Mouse (Mus musculus) c-Kit-positive CD71-positive TER-119-positive erythroid progenitor cells, embryonic 14.5 days (primary cell): Measurements from ENCODE around the gene Art3.
"Not testable (repeated sequence)": the region's sequence is repeated elsewhere in the genome, so short reads cannot be mapped to it uniquely, and the experiment has no call there.

Experiments
- DNase-seq: peaks from one replicate; pipeline ENCODE4 v3.0.0-alpha.2; 2013; ENCODE audit warnings: low spot score

Gene Art3

GRCm38 (mm10) chr5:92336743-92337142, 5.1 kb downstream of the Art3 start:
- DNase-seq: no peak

DNA sequence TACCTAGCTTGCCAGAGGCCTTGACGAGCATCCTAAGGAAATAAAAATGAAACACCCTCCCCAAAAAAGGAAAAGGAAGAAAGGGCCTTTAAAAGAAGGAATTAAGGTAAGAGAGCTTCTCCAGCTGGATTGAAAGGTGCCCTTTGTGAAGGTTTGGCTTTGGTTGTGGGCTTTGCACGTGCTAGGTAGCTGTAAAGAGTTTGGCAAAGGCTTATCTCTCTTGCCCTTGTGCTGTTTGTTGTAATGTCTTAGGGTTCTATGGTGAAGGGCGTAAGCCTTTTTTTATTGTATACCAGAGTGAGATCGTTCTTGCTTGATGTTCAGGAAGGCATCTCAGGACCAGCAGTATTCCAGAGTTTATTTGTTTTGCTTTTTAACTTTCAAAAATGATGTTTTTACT, 9.0 kb downstream of the Art3 start:
- no peak for DNase-seq

DNA sequence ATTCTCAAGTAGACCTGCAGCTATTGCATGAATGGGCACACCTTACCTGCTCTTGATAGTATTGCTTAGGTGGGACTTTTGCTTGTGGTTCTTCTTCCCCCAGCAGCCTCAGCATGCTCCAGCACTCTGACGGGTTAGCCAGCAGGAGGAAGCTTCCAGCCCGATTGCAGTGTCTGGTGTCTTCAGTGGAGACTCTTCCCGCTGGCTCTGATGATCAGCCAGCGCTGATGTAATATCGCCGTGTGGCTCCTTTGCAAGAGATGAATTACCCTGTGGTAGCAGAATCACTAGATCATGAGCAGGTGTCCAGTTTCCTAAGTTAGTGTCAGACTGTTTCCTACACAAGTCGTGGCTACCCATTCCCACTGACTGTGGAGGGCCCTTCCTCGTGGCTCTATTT, 13.4 kb downstream of the Art3 start:
- DNase-seq: no peak

- DNase-seq: peak; percentile 79
These were observed 17.3 kb downstream of the Art3 start, which contains the start of gene Cxcl10 for GRCm38 (mm10) chr5:92348794-92349413. Gene Cxcl10 (minus strand): TSS chr5:92348889.

GRCm38 (mm10) chr5:92349731-92350130, 18.1 kb downstream of the Art3 start:
- DNase-seq: no peak

DNA sequence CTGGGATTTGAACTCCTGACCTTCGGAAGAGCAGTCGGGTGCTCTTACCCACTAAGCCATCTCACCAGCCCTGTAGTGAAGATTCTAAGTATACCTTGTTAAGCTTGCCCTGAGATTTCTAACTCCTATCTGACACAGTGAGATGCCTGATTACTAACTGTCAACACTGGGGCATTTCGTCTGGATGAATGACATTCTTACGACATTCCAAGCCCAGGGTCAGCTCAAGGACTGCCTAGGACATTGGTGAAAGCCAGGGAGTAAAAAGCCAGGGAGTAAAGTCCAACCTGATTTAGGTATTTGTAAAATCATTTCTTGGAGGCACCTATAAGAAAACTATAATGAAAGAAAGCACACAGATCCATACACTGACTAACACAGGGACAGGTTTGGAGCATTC, 21.1 kb downstream of the Art3 start:
- not testable (repeated sequence) for DNase-seq

DNA sequence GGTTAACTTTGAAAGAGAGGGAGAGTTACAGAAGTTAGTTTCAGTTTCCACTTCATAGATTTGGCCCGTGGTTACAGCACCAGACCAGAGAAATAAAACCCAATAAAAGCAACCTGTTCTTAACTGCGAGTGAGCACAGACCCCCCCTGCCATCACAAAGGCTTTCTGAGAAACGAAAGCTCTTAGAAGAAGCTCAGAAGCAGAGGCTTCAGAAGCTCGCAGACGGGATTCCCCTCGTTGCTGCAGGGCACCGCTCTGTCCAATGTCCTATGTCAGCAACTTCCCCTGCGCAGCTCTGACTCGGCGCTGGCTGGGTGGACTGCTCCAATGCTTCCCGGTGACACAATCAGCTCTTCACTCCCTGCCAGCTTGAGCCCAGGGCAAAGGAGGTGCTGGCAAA, 21.9 kb downstream of the Art3 start:
- no peak for DNase-seq

DNA sequence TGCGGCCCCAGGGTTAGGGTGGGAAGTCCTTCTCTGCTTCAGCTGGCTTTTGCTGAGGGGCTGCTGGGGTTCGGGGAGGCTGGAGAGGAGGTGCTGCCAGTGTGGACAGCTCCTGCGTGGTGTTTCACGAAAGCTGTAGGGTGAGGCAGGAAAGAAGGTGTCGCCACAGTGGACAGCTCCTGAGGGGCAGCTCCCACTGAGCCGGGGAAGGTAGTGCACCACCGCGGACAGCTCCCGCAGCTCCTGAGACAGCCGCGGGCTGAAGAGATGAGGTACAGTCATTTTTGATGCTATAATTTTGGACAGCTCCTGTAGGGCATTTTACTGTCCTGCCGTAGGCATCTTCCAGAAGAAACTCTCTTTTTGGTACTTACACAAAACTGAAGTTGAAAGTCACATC, 26.4 kb downstream of the Art3 start:
- DNase-seq: no peak

- no peak for DNase-seq
These were observed 27.3 kb downstream of the Art3 start for GRCm38 (mm10) chr5:92358767-92359455.

DNA sequence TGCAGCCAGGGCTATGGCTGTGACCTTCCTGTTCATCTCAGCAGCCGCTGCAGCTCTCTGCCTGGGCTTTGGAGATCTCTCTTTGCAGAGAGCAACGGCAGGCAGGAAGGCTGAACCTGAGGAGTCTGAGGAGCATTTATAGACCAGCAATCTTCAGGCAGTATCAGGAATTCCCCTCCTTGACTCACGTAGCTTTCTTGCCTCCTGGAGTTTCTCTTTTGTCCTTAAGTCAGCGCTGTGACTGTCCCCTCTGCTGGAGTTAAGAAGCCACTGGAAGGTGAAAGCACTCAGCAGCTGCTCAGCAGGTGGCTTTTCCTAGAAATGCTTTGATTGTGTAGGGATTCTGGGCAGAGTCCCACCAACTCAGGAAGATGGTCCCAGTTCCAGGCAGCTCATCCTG, 31.6 kb downstream of the Art3 start:
- DNase-seq: no peak

GRCm38 (mm10) chr5:92364011-92364410, 32.4 kb downstream of the Art3 start:
- no peak for DNase-seq

- DNase-seq: no peak
These were observed 33.6 kb downstream of the Art3 start for GRCm38 (mm10) chr5:92365146-92365705.

DNA sequence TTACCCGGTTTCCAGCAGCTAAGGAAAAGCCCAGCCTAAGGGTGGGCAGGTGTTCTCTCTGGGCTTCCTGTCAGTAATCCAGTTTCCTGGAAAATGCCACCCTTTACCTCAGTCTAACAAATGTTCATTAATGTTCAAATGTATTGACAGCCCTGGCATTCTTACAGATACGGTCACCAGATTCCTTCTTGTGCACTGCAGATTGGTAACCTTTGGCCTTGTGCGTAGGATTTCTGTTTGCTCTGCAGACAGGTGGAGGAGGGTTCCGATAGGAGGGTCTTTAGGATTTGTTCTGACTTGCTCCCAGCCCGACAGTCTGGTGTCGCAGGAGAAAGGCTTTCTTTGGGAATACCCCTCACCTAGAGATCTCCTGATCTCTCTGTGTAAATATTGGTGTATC, 34.9 kb downstream of the Art3 start:
- DNase-seq: no peak

DNA sequence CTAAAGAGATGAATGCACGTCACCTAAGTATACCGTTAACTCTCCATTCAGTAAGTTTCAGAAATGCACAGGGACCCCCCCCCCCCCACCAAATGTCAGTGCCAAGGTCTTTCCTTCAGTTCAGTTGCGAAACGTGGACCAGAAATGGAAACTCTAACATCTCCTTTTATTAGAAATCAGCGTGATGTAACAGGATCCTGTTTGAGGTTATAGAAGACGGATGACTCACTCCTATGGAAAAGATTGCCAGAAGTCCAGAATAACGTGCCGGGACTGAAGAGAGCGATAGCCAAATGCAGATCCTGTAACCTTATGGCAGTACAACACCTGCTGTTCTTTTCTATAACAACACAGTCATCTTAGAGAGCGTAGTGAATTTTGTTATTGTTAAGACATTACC, 36.8 kb downstream of the Art3 start:
- DNase-seq: no peak

- no peak for DNase-seq
These were observed 37.7 kb downstream of the Art3 start for GRCm38 (mm10) chr5:92369151-92369994.

DNA sequence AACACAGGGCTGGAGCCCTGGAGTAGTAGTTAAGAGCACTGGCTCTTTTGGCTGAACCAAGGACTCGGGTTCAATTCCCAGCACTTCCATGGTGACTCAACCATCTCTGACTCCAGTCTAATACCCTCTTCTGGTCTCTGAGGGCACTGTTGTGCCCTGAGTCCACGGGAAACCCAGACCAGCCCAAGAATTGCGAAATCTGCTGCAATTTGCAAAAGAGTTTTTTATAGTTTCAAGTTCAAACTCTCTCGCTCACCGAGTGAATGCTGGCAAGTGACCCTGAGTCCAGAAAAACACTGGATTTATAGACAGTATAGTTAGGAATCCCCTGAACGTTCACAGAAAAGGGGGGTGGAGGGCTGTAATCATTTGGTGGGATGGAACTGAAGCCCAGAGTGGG, 38.8 kb downstream of the Art3 start:
- DNase-seq: no peak

- DNase-seq: no peak
These were observed 39.3 kb downstream of the Art3 start for GRCm38 (mm10) chr5:92370891-92371290.

GRCm38 (mm10) chr5:92371361-92371976, 39.8 kb downstream of the Art3 start:
- no peak for DNase-seq

DNA sequence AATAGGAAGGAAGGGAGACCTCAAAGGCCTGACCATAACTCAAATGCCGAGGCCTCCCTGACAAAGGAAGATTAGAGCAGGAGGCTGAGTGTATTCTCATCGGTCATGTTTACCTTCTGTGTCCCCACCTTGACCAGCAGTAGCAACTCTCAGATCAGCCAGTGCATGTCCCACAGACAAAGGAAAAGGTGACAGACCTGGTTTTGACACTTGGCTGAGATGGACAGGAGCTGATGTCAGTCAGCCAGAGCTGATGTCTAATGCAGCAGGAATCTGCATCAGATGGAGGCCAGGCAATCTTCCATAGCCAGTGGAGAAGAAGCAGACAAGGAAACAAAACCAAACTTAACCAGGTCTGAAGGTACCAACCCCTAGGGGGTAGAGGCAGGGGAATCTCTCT, 41.0 kb downstream of the Art3 start:
- no peak for DNase-seq

GRCm38 (mm10) chr5:92374721-92375142, 43.1 kb downstream of the Art3 start:
- DNase-seq: no peak

DNA sequence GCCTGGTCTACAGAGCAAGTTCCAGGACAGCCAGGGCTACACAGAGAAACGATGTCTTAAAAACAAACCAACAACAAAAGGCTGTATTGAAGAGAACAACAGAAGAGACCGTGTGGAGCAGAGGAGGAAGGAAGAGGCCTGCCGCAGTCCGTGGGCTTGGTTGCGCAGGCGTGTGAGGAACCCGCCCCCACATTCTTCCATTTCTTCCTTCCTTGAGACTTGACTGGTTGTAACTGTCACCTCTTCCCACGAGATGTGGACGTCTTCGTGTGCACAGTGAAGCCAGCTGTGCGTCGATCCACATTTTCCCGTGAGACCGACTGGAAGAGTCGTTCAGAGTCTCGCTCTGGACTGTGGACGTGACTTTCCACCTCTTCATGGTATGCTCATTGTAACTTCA, 43.7 kb downstream of the Art3 start:
- DNase-seq: no peak

GRCm38 (mm10) chr5:92376795-92377405, 45.3 kb downstream of the Art3 start:
- no peak for DNase-seq
